Mouse (Mus musculus): ENCODE results near the gene Lbp. TPM values are rescaled to one million over a fixed set of nuclear protein-coding genes. Genes with fewer than 3 reads are reported as not detected.
A peak's percentile ranks its signal among the peaks of the same experiment; 100 is the strongest.

Gene Lbp
- polyA plus RNA-seq, 1 experiment from 2014 or later, result 5.5 TPM

DNA sequence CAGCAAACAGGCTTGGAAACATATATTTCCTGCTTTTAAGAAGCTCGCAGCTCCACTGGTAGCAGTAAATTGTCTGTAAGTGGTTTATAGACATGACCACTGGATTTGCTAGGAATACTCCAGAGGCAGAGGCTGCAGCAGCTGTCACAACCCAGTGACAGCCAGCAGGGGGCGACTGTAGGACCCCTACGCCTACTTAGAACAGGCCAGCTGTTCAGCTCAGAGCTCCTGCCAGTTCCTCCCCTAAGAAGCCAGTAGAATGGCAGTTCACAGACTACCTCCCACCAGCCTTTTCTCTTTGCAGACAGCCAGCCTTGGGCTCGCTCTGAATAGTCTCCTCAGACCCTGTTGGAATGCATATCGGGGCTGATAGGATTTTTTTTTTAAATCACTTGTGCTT, 10.7 kb downstream of the Lbp start:
- Histone ChIP-seq H3K4me2 (replicated peaks) (no peak overlapping the region), H3K36me3 (no peaks in the 10 kb centered on the region), H3K4me1 (replicated peaks) (no peaks in the 10 kb centered on the region), H3K27ac (no peak overlapping the region), H3K9me3 (no peaks in the 10 kb centered on the region), H3K4me3 (replicated peaks) (no peak overlapping the region), H3K9ac (no peak overlapping the region), H3K27me3 (replicated peaks) (no peaks in the 10 kb centered on the region)
- peak; percentile 51; the same call in 1 of the 2 replicates for ATAC-seq
- 19% methylated on average over 5 of the region's 5 CpGs for WGBS

- H3K36me3 ChIP-seq, result no peaks in the 10 kb centered on the region
- ATAC-seq, result no peak
- H3K4me2 ChIP-seq (replicated peaks), result no peak overlapping the region
- H3K27me3 ChIP-seq (replicated peaks), result no peaks in the 10 kb centered on the region
- no peak overlapping the region for H3K4me3 ChIP-seq (replicated peaks)
- no peak overlapping the region for H3K9ac ChIP-seq
- no peaks in the 10 kb centered on the region for H3K9me3 ChIP-seq
- no peaks in the 10 kb centered on the region for H3K4me1 ChIP-seq (replicated peaks)
- H3K27ac ChIP-seq, result no peak overlapping the region
- WGBS, result 92% methylated on average over 6 of the region's 6 CpGs
Measured at GRCm38 (mm10) chr2:158321596-158321995, 15.3 kb downstream of the Lbp start.

DNA sequence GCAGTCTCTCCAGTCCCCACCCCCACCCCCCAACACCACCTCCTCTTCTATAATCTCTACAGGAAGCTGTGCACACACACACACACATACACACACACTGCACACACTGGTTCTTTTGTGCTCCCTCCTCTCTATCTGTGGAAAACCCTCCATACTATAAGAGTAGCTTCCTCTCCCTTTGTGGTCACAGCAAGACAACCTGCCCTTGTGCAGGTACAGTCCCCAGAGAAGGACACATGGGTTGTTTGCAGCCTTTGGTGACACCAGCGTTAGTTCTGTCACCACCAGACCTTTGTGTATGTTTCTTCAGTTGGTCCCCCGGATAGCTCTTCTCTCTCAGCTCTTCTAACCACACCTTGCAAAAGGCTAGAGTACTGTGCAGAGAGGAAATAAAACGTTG, 16.6 kb downstream of the Lbp start:
- Histone ChIP-seq H3K4me2 (replicated peaks) (no peak overlapping the region), H3K4me3 (replicated peaks) (no peak overlapping the region), H3K4me1 (replicated peaks) (no peaks in the 10 kb centered on the region), H3K9me3 (no peaks in the 10 kb centered on the region), H3K27me3 (replicated peaks) (no peaks in the 10 kb centered on the region), H3K9ac (no peak overlapping the region), H3K27ac (no peak overlapping the region), H3K36me3 (no peaks in the 10 kb centered on the region)
- 65% methylated on average over 3 of the region's 3 CpGs for WGBS
- no peak for ATAC-seq

- Histone ChIP-seq H3K4me3 (replicated peaks) (no peak overlapping the region), H3K27me3 (replicated peaks) (no peaks in the 10 kb centered on the region), H3K36me3 (no peaks in the 10 kb centered on the region), H3K9me3 (no peaks in the 10 kb centered on the region), H3K4me1 (replicated peaks) (no peaks in the 10 kb centered on the region), H3K27ac (no peak overlapping the region), H3K9ac (no peak overlapping the region), H3K4me2 (replicated peaks) (no peak overlapping the region)
- peak; percentile 51; the same call in 1 of the 2 replicates for ATAC-seq
- WGBS, result 57% methylated on average over 10 of the region's 10 CpGs
Measured at GRCm38 (mm10) chr2:158324531-158325190, 18.4 kb downstream of the Lbp start.

DNA sequence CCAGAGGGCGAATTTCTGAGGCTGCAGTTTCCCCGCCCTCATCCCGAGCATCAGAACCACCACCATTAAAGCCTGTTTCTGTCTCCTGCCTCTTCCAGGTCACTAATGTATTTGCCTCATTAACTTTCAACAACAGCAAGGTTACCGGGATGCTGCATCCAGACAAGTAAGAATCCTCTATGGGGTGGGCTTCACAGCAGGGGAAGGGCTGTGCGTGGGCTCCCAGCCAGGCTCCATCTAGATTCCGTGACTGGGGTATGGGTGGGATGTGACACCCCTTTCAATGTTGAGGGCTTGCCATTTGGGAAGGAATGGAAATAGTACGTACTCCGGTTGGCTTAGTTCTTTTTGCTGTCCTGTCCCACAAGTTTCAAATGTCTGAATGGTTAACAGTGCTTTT, 19.3 kb downstream of the Lbp start:
- no peaks in the 10 kb centered on the region for H3K36me3 ChIP-seq
- no peaks in the 10 kb centered on the region for H3K4me1 ChIP-seq (replicated peaks)
- H3K4me2 ChIP-seq (replicated peaks), result no peak overlapping the region
- WGBS, result 86% methylated on average over 8 of the region's 8 CpGs
- no peak overlapping the region for H3K4me3 ChIP-seq (replicated peaks)
- H3K9me3 ChIP-seq, result no peaks in the 10 kb centered on the region
- no peak overlapping the region for H3K27ac ChIP-seq
- no peaks in the 10 kb centered on the region for H3K27me3 ChIP-seq (replicated peaks)
- ATAC-seq, result no peak
- no peak overlapping the region for H3K9ac ChIP-seq

DNA sequence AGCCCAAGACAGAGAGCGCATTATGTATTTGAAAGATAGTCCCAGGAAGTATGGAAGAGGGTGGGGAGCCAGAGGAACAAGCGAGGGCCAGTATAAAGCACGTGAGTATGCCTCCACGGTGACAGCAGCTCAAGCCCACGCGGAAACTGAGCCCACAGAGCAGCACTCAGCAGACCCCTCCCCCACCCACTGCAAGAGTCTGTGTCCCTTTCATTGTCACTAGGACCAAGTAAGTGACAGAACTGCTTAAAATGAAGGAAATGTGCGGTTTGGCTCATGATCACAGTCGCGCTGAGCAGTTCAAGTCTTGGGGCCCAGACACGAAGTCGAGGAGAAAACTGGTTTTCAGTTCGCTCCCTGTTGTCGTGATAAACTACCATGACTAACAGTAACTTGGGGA, 28.1 kb downstream of the Lbp start:
- H3K9me3 ChIP-seq, result no peaks in the 10 kb centered on the region
- 89% methylated on average over 13 of the region's 13 CpGs for WGBS
- no peaks in the 10 kb centered on the region for H3K4me1 ChIP-seq (replicated peaks)
- H3K4me2 ChIP-seq (replicated peaks), result no peak overlapping the region
- H3K4me3 ChIP-seq (replicated peaks), result no peak overlapping the region
- no peak overlapping the region for H3K27ac ChIP-seq
- H3K27me3 ChIP-seq (replicated peaks), result no peaks in the 10 kb centered on the region
- no peak overlapping the region for H3K9ac ChIP-seq
- no peak for ATAC-seq
- no peaks in the 10 kb centered on the region for H3K36me3 ChIP-seq

GRCm38 (mm10) chr2:158337698-158338097, 31.4 kb downstream of the Lbp start:
- no peak for ATAC-seq

DNA sequence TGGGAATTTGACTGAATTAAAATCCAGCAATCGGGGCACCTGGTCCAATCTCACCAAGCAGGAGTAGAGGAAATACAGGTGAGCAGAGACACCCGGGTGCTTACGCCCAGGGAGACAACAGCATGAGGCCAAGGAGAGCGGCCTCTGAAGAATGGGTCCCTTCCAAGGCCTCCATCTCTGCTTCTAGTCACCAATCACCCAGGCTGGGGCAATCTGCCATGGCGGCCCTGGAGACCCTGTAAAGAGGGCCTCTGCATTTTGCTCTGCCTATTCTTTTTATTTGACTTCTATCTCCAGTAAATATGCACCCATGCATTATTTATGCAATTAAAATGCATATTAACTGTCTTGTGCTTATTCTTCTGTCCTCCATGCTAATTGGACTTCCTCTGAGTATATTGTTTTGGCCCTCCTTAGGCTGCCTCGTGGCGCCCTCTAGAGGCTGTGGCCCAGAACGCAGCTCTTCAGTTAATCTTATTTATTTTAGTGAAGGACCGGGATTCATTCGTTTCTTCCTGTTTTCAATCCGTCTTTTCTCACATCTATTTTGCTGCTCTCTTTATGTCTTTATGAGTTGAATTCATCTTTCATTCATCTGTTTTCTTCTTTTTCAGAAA, 33.8 kb downstream of the Lbp start:
- Histone ChIP-seq H3K9me3 (no peaks in the 10 kb centered on the region), H3K27ac (no peak overlapping the region), H3K4me2 (replicated peaks) (no peak overlapping the region), H3K36me3 (no peaks in the 10 kb centered on the region), H3K4me3 (replicated peaks) (no peak overlapping the region), H3K4me1 (replicated peaks) (no peaks in the 10 kb centered on the region), H3K9ac (no peak overlapping the region), H3K27me3 (replicated peaks) (no peaks in the 10 kb centered on the region)
- no peak for ATAC-seq
- WGBS, result 37% methylated on average over 11 of the region's 11 CpGs

More at GRCm38 (mm10) chr2:158337698-158338097, 31.4 kb downstream of the Lbp start:
- Histone ChIP-seq H3K4me3 (replicated peaks) (no peak overlapping the region), H3K4me2 (replicated peaks) (no peak overlapping the region), H3K27me3 (replicated peaks) (no peaks in the 10 kb centered on the region), H3K4me1 (replicated peaks) (no peaks in the 10 kb centered on the region), H3K36me3 (no peaks in the 10 kb centered on the region), H3K27ac (no peak overlapping the region), H3K9me3 (no peaks in the 10 kb centered on the region), H3K9ac (no peak overlapping the region)
- WGBS, result 49% methylated on average over 10 of the region's 10 CpGs

DNA sequence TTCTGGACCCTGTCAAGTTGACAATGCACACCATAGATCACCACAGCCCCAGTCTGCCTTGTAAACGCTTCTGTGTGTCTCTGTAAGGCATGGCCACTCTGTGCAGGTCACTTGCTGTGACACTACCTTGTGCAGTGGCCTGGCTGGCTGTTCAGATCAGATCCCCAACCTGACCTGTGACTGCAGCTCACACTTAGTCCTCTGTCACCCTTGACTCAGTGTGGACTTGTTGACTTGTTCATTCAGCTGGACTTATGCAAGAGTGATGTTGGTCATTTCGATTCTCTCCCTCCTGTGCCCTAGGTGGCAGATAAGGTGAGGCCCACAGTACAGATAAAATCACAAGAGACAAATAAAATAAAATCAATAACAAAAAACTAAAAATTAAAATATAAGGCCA, 35.0 kb downstream of the Lbp start:
- 59% methylated on average over 2 of the region's 2 CpGs for whole genome bisulfite sequencing
- no peak for ATAC-seq

GRCm38 (mm10) chr2:158343495-158343894, 37.2 kb downstream of the Lbp start:
- no peaks in the 10 kb centered on the region for H3K9me3 ChIP-seq
- no peak overlapping the region for H3K4me3 ChIP-seq (replicated peaks)
- ATAC-seq, result no peak
- H3K9ac ChIP-seq, result no peak overlapping the region
- H3K4me1 ChIP-seq (replicated peaks), result no peaks in the 10 kb centered on the region
- H3K27me3 ChIP-seq (replicated peaks), result peaks cover 3% of the 10 kb centered on the region; the same call in 1 of the 2 replicates
- no peak overlapping the region for H3K27ac ChIP-seq
- H3K4me2 ChIP-seq (replicated peaks), result no peak overlapping the region
- WGBS, result 79% methylated on average over 5 of the region's 5 CpGs
- no peaks in the 10 kb centered on the region for H3K36me3 ChIP-seq

More for the DNA sequence above, 35.0 kb downstream of the Lbp start:
- Histone ChIP-seq H3K27ac (no peak overlapping the region), H3K27me3 (replicated peaks) (peaks cover under 1% of the 10 kb centered on the region; the same call in 1 of the 2 replicates), H3K4me1 (replicated peaks) (no peaks in the 10 kb centered on the region), H3K4me2 (replicated peaks) (no peak overlapping the region), H3K9me3 (no peaks in the 10 kb centered on the region), H3K9ac (no peak overlapping the region), H3K36me3 (no peaks in the 10 kb centered on the region), H3K4me3 (replicated peaks) (no peak overlapping the region)

- Histone ChIP-seq H3K36me3 (no peaks in the 10 kb centered on the region), H3K4me1 (replicated peaks) (no peaks in the 10 kb centered on the region), H3K27me3 (replicated peaks) (peaks cover 3% of the 10 kb centered on the region; the same call in 1 of the 2 replicates), H3K4me3 (replicated peaks) (no peak overlapping the region), H3K27ac (no peak overlapping the region), H3K9me3 (no peaks in the 10 kb centered on the region), H3K4me2 (replicated peaks) (no peak overlapping the region), H3K9ac (no peak overlapping the region)
- no peak for ATAC-seq
- 69% methylated on average over 6 of the region's 6 CpGs for WGBS
Measured at GRCm38 (mm10) chr2:158346467-158346866, 40.2 kb downstream of the Lbp start.

GRCm38 (mm10) chr2:158347868-158348267, 41.6 kb downstream of the Lbp start:
- Histone ChIP-seq H3K27ac (no peak overlapping the region), H3K36me3 (no peaks in the 10 kb centered on the region), H3K9ac (no peak overlapping the region), H3K9me3 (no peaks in the 10 kb centered on the region), H3K4me2 (replicated peaks) (no peak overlapping the region), H3K27me3 (replicated peaks) (peaks cover 3% of the 10 kb centered on the region; the same call in 1 of the 2 replicates), H3K4me1 (replicated peaks) (no peaks in the 10 kb centered on the region), H3K4me3 (replicated peaks) (no peak overlapping the region)
- WGBS, result under 1% methylated on average over 6 of the region's 6 CpGs
- peak; percentile 55; the same call in 1 of the 2 replicates for ATAC-seq
